Mouse (Mus musculus): ENCODE measurements around the gene Palm. TPM values are rescaled to one million over a fixed set of nuclear protein-coding genes. Genes with fewer than 3 reads are reported as not detected.

Gene Palm
- polyA plus RNA-seq, 1 experiment from 2014 or later: 9.2 TPM

GRCm38 (mm10) chr10:79865189-79865601 is 71.8 kb downstream of the Palm start:
- Histone ChIP-seq H3K4me1 (ENCODE audit: insufficient read depth) (no peaks in the 10 kb centered on the region), H3K27me3 (ENCODE audit: insufficient read depth, low read length) (no peaks in the 10 kb centered on the region), H3K27ac (ENCODE audit: low read depth) (no peak overlapping the region), H3K36me3 (replicated peaks; ENCODE audit: insufficient read depth, low read length) (peaks cover 35% of the 10 kb centered on the region), H3K9ac (replicated peaks) (no peak overlapping the region), H3K4me2 (ENCODE audit: low read depth, low read length) (no peak overlapping the region), H3K4me3 (ENCODE audit: low read depth, low read length) (no peak overlapping the region), H3K9me3 (ENCODE audit: low read length) (no peaks in the 10 kb centered on the region)
- DNase-seq: peak; percentile 31
- ATAC-seq: peak; percentile 24
- WGBS (ENCODE audit: insufficient replicate concordance): 62% methylated on average over 12 of the region's 12 CpGs
- TF ChIP-seq CTCF (IDR thresholded peaks at IDR 0.05; ENCODE audit: low read depth) (no peak), EP300 (IDR thresholded peaks at IDR 0.05; ENCODE audit: low read depth) (no peak)

- peak; percentile 45; the same call in 1 of the 2 replicates for ATAC-seq
- no peak for TF ChIP-seq EP300 (IDR thresholded peaks at IDR 0.05; ENCODE audit: low read depth)
- peak; percentile 74 for TF ChIP-seq CTCF (IDR thresholded peaks at IDR 0.05; ENCODE audit: low read depth)
Observed at GRCm38 (mm10) chr10:79865801-79866295, 72.5 kb downstream of the Palm start.

GRCm38 (mm10) chr10:79866601-79867000 is 73.2 kb downstream of the Palm start:
- Histone ChIP-seq H3K4me3 (ENCODE audit: low read depth, low read length) (no peak overlapping the region), H3K27me3 (ENCODE audit: insufficient read depth, low read length) (no peaks in the 10 kb centered on the region), H3K4me2 (ENCODE audit: low read depth, low read length) (no peak overlapping the region), H3K36me3 (replicated peaks; ENCODE audit: insufficient read depth, low read length) (peaks cover 21% of the 10 kb centered on the region), H3K4me1 (ENCODE audit: insufficient read depth) (no peaks in the 10 kb centered on the region), H3K27ac (ENCODE audit: low read depth) (no peak overlapping the region), H3K9ac (replicated peaks) (no peak overlapping the region), H3K9me3 (ENCODE audit: low read length) (no peaks in the 10 kb centered on the region)
- ATAC-seq: no peak
- WGBS (ENCODE audit: insufficient replicate concordance): 80% methylated on average over 11 of the region's 11 CpGs
- TF ChIP-seq EP300 (IDR thresholded peaks at IDR 0.05; ENCODE audit: low read depth): no peak
- TF ChIP-seq CTCF (IDR thresholded peaks at IDR 0.05; ENCODE audit: low read depth): no peak
- no peak for DNase-seq

More at GRCm38 (mm10) chr10:79865801-79866295, 72.5 kb downstream of the Palm start:
- H3K4me2 ChIP-seq (ENCODE audit: low read depth, low read length): no peak overlapping the region
- WGBS (ENCODE audit: insufficient replicate concordance): 61% methylated on average over 19 of the region's 19 CpGs
- H3K27ac ChIP-seq (ENCODE audit: low read depth): no peak overlapping the region
- no peaks in the 10 kb centered on the region for H3K27me3 ChIP-seq (ENCODE audit: insufficient read depth, low read length)
- H3K4me3 ChIP-seq (ENCODE audit: low read depth, low read length): no peak overlapping the region
- H3K4me1 ChIP-seq (ENCODE audit: insufficient read depth): no peaks in the 10 kb centered on the region
- peak; percentile 27 for DNase-seq
- peaks cover 28% of the 10 kb centered on the region for H3K36me3 ChIP-seq (replicated peaks; ENCODE audit: insufficient read depth, low read length)
- H3K9ac ChIP-seq (replicated peaks): no peak overlapping the region
- H3K9me3 ChIP-seq (ENCODE audit: low read length): no peaks in the 10 kb centered on the region

Small RNA genes lying within 50 kb of the gene (microRNA-seq; reads per million reads assigned to microRNA genes)
- not detected for gene Mir6910

Other genes starting within 250 kb of the Palm start
- gene Mier2, start 238.4 kb upstream of the Palm start, polyA plus RNA-seq (2015; fragmentation: Nextera tagmentation; extraction: Ambion mirVana): 8.6 and 9.0 TPM in 2 replicates
- not detected in 2 replicates for gene Theg, start 206.2 kb upstream of the Palm start, polyA plus RNA-seq (2015; fragmentation: Nextera tagmentation; extraction: Ambion mirVana)
- not detected in 2 replicates for gene C2cd4c, start 179.5 kb upstream of the Palm start, polyA plus RNA-seq (2015; fragmentation: Nextera tagmentation; extraction: Ambion mirVana)
- 0.05 and 0.07 TPM in 2 replicates for gene Shc2, start 155.7 kb upstream of the Palm start, polyA plus RNA-seq (2015; fragmentation: Nextera tagmentation; extraction: Ambion mirVana)
- not detected in 2 replicates for gene Odf3l2, start 147.8 kb upstream of the Palm start, polyA plus RNA-seq (2015; fragmentation: Nextera tagmentation; extraction: Ambion mirVana)
- gene Madcam1, start 129.0 kb upstream of the Palm start, polyA plus RNA-seq (2015; fragmentation: Nextera tagmentation; extraction: Ambion mirVana): 0.12 and 0.19 TPM in 2 replicates
- 24.9 and 25.8 TPM in 2 replicates for gene Tpgs1, start 124.2 kb upstream of the Palm start, polyA plus RNA-seq (2015; fragmentation: Nextera tagmentation; extraction: Ambion mirVana)
- 77.6 and 80.1 TPM in 2 replicates for gene Cdc34, start 111.4 kb upstream of the Palm start, polyA plus RNA-seq (2015; fragmentation: Nextera tagmentation; extraction: Ambion mirVana)
- gene Gzmm, start 104.6 kb upstream of the Palm start, polyA plus RNA-seq (2015; fragmentation: Nextera tagmentation; extraction: Ambion mirVana): 0.09 and 0.13 TPM in 2 replicates
- 979 and 1,075 TPM in 2 replicates for gene Bsg, start 89.1 kb upstream of the Palm start, polyA plus RNA-seq (2015; fragmentation: Nextera tagmentation; extraction: Ambion mirVana)
- gene Hcn2, start 76.9 kb upstream of the Palm start, polyA plus RNA-seq (2015; fragmentation: Nextera tagmentation; extraction: Ambion mirVana): 0.04 and 0.06 TPM in 2 replicates
- gene Polrmt, start 47.0 kb upstream of the Palm start, polyA plus RNA-seq (2015; fragmentation: Nextera tagmentation; extraction: Ambion mirVana): 9.9 and 12.6 TPM in 2 replicates
- not detected in 2 replicates for gene Fgf22, start 38.5 kb upstream of the Palm start, polyA plus RNA-seq (2015; fragmentation: Nextera tagmentation; extraction: Ambion mirVana)
- gene Rnf126, start 26.6 kb upstream of the Palm start, polyA plus RNA-seq (2015; fragmentation: Nextera tagmentation; extraction: Ambion mirVana): 28.2 and 34.1 TPM in 2 replicates
- 0.36 and 0.63 TPM in 2 replicates for gene Fstl3, start 16.3 kb upstream of the Palm start, polyA plus RNA-seq (2015; fragmentation: Nextera tagmentation; extraction: Ambion mirVana)
- gene Prss57, start 2.6 kb upstream of the Palm start, polyA plus RNA-seq (2015; fragmentation: Nextera tagmentation; extraction: Ambion mirVana): 5.0 and 7.2 TPM in 2 replicates
- gene Misp, start 27.4 kb downstream of the Palm start, polyA plus RNA-seq (2015; fragmentation: Nextera tagmentation; extraction: Ambion mirVana): 1.00 and 1.3 TPM in 2 replicates
- gene Ptbp1, start 60.9 kb downstream of the Palm start, polyA plus RNA-seq (2015; fragmentation: Nextera tagmentation; extraction: Ambion mirVana): 55.4 and 59.1 TPM in 2 replicates
- gene Prtn3, start 80.9 kb downstream of the Palm start, polyA plus RNA-seq (2015; fragmentation: Nextera tagmentation; extraction: Ambion mirVana): 123 and 127 TPM in 2 replicates
- 2.9 and 4.9 TPM in 2 replicates for gene Plppr3, start 81.1 kb downstream of the Palm start, polyA plus RNA-seq (2015; fragmentation: Nextera tagmentation; extraction: Ambion mirVana)
- gene Elane, start 92.7 kb downstream of the Palm start, polyA plus RNA-seq (2015; fragmentation: Nextera tagmentation; extraction: Ambion mirVana): 180 and 207 TPM in 2 replicates
- gene Cfd, start 97.3 kb downstream of the Palm start, polyA plus RNA-seq (2015; fragmentation: Nextera tagmentation; extraction: Ambion mirVana): not detected in 2 replicates
- 13.5 and 14.3 TPM in 2 replicates for gene Med16, start 115.4 kb downstream of the Palm start, polyA plus RNA-seq (2015; fragmentation: Nextera tagmentation; extraction: Ambion mirVana)
- gene Gm26602, start 117.3 kb downstream of the Palm start, polyA plus RNA-seq (2015; fragmentation: Nextera tagmentation; extraction: Ambion mirVana): 4.6 TPM in 1 of 2 replicates, not detected in the other
- gene Kiss1r, start 123.4 kb downstream of the Palm start, polyA plus RNA-seq (2015; fragmentation: Nextera tagmentation; extraction: Ambion mirVana): 0.18 and 0.34 TPM in 2 replicates
- 47.3 and 51.7 TPM in 2 replicates for gene R3hdm4, start 127.6 kb downstream of the Palm start, polyA plus RNA-seq (2015; fragmentation: Nextera tagmentation; extraction: Ambion mirVana)
- gene Arid3a, start 133.5 kb downstream of the Palm start, polyA plus RNA-seq (2015; fragmentation: Nextera tagmentation; extraction: Ambion mirVana): 4.5 and 5.5 TPM in 2 replicates
- gene Wdr18, start 166.6 kb downstream of the Palm start, polyA plus RNA-seq (2015; fragmentation: Nextera tagmentation; extraction: Ambion mirVana): 40.7 and 41.2 TPM in 2 replicates
- gene Grin3b, start 177.1 kb downstream of the Palm start, polyA plus RNA-seq (2015; fragmentation: Nextera tagmentation; extraction: Ambion mirVana): 0.05 TPM in 1 of 2 replicates, not detected in the other
- gene Tmem259, start 190.8 kb downstream of the Palm start, polyA plus RNA-seq (2015; fragmentation: Nextera tagmentation; extraction: Ambion mirVana): 13.2 and 14.5 TPM in 2 replicates
- 40.7 and 42.8 TPM in 2 replicates for gene Cnn2, start 195.0 kb downstream of the Palm start, polyA plus RNA-seq (2015; fragmentation: Nextera tagmentation; extraction: Ambion mirVana)
- 2.5 and 3.1 TPM in 2 replicates for gene Abca7, start 202.9 kb downstream of the Palm start, polyA plus RNA-seq (2015; fragmentation: Nextera tagmentation; extraction: Ambion mirVana)
- gene Arhgap45, start 223.1 kb downstream of the Palm start, polyA plus RNA-seq (2015; fragmentation: Nextera tagmentation; extraction: Ambion mirVana): 12.1 and 14.2 TPM in 2 replicates
- gene Polr2e, start 246.2 kb downstream of the Palm start, polyA plus RNA-seq (2015; fragmentation: Nextera tagmentation; extraction: Ambion mirVana): 57.0 and 58.3 TPM in 2 replicates